In the genomic region with DNA sequence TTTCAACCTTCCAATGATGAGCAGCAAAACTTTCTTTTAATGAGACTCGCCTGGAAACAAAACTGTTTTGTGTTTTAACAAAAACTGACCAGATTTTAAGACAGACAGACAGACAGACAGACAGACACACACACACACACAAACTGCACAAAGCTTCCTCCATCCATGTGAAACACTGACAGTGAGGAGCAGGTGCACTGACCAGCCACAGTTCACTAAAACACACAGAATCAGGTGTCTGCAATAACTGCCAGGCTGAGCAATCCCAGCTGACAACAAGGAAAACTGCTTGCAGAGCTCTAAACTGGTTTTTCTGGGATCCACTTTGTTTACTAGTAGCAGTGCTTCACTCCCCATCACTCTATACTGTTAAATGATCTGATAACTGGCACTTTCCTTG, we compare ENCODE assay signal across 19 mouse cellular contexts.
DNase-seq lines count a peak whose midpoint lies in the region; ATAC-seq and TF ChIP-seq lines count a peak whose summit lies in the region.
"Had no signal": no experiment of that assay in that cellular context is flagged by ENCODE, and none has a peak within 500 bp of the region (broad histone marks: within the 10 kb centered on the region; RNA-seq: fewer than 3 reads in every experiment).

No protein-coding gene starts in this region.

- DNase-seq in forebrain, embryonic 14.5 days (ENCODE audit: low spot score): no peak
- DNase-seq in forebrain, embryonic 10.5 days (ENCODE audit: extremely low spot score, low spot score): no peak
- DNase-seq in hindbrain, embryonic 11.5 days (ENCODE audit: low spot score): no peak
- DNase-seq in lung, postnatal 25 days (ENCODE audit: low spot score): no peak
- DNase-seq: adrenal gland, postnatal 36 days; cerebellum, postnatal 14 days; gastrocnemius, postnatal 25 days; kidney, adult 18-20 months; lung, postnatal 4 days; retina, postnatal 1 day; thymus, postnatal 14 days had no signal

- H3K36me3 ChIP-seq in forebrain, embryonic 14.5 days (ENCODE audit: control insufficient read depth, insufficient read depth, low read length): no peaks in the 10 kb centered on the region
- H3K36me3 ChIP-seq in forebrain, embryonic 10.5 days (replicated peaks): peaks cover 7% of the 10 kb centered on the region
- H3K36me3 ChIP-seq in hindbrain, embryonic 13.5 days: no peaks in the 10 kb centered on the region
- no peaks in the 10 kb centered on the region for H3K36me3 ChIP-seq in hindbrain, embryonic 11.5 days (ENCODE audit: control insufficient read depth, insufficient read depth, low read length)
- peaks cover 2% of the 10 kb centered on the region; the same call in 1 of the 2 replicates for H3K36me3 ChIP-seq in lung, embryonic 16.5 days (ENCODE audit: control insufficient read depth, insufficient read depth, low read length)
- no peaks in the 10 kb centered on the region for H3K36me3 ChIP-seq in intestine, postnatal 0 days (ENCODE audit: control insufficient read depth, insufficient read depth)
- H3K36me3 ChIP-seq: limb, embryonic 12.5 days; liver, embryonic 15.5 days had no signal

- no peak overlapping the region for H3K4me3 ChIP-seq in forebrain, embryonic 14.5 days (ENCODE audit: low read depth, low read length)
- H3K4me3 ChIP-seq in forebrain, embryonic 10.5 days: no peak overlapping the region
- H3K4me3 ChIP-seq in hindbrain, embryonic 13.5 days: no peak overlapping the region
- no peak overlapping the region for H3K4me3 ChIP-seq in hindbrain, embryonic 11.5 days (ENCODE audit: low read depth, low read length)
- H3K4me3 ChIP-seq in lung, embryonic 16.5 days (ENCODE audit: low read length): no peak overlapping the region
- H3K4me3 ChIP-seq in intestine, postnatal 0 days (ENCODE audit: low read depth, low read length): no peak overlapping the region
- H3K4me3 ChIP-seq: erythroblast, embryonic 14.5 days; limb, embryonic 12.5 days; liver, embryonic 15.5 days had no signal

- H3K27ac ChIP-seq in forebrain, embryonic 14.5 days (ENCODE audit: low read depth, low read length): 0 out of 2 replicates have a peak overlapping the region, but pooled peaks have one; percentile 34
- no peak overlapping the region for H3K27ac ChIP-seq in forebrain, embryonic 10.5 days
- H3K27ac ChIP-seq in hindbrain, embryonic 13.5 days: peak overlapping the region; percentile 48; the same call in 1 of the 2 replicates
- H3K27ac ChIP-seq in hindbrain, embryonic 11.5 days (ENCODE audit: low read depth, low read length): no peak overlapping the region
- H3K27ac ChIP-seq in lung, embryonic 16.5 days (ENCODE audit: low read length): peak overlapping the region; percentile 3; the same call in 1 of the 2 replicates
- no peak overlapping the region for H3K27ac ChIP-seq in intestine, postnatal 0 days (ENCODE audit: low read depth, low read length)
- H3K27ac ChIP-seq: limb, embryonic 12.5 days; liver, embryonic 15.5 days had no signal

- no peak overlapping the region for H3K9ac ChIP-seq in forebrain, embryonic 14.5 days (ENCODE audit: low read length)
- no peak overlapping the region for H3K9ac ChIP-seq in hindbrain, embryonic 13.5 days
- H3K9ac ChIP-seq in hindbrain, embryonic 11.5 days (ENCODE audit: low read depth, low read length): no peak overlapping the region
- H3K9ac ChIP-seq in lung, embryonic 16.5 days (ENCODE audit: low read length): no peak overlapping the region
- no peak overlapping the region for H3K9ac ChIP-seq in intestine, postnatal 0 days (ENCODE audit: low read depth, low read length)
- H3K9ac ChIP-seq: limb, embryonic 12.5 days; liver, embryonic 15.5 days had no signal

- H3K4me1 ChIP-seq in forebrain, embryonic 14.5 days (ENCODE audit: control insufficient read depth, insufficient read depth, low read length): peaks cover 15% of the 10 kb centered on the region
- H3K4me1 ChIP-seq in forebrain, embryonic 10.5 days: peaks cover 24% of the 10 kb centered on the region
- H3K4me1 ChIP-seq in hindbrain, embryonic 13.5 days (replicated peaks): peaks cover 15% of the 10 kb centered on the region
- no peaks in the 10 kb centered on the region for H3K4me1 ChIP-seq in hindbrain, embryonic 11.5 days (replicated peaks; ENCODE audit: control insufficient read depth, insufficient read depth, low read length)
- peaks cover 40% of the 10 kb centered on the region for H3K4me1 ChIP-seq in lung, embryonic 16.5 days (replicated peaks; ENCODE audit: control insufficient read depth, insufficient read depth, low read length)
- peaks cover 12% of the 10 kb centered on the region; the same call in 1 of the 2 replicates for H3K4me1 ChIP-seq in intestine, postnatal 0 days (replicated peaks; ENCODE audit: control insufficient read depth, insufficient read depth, low read length)

- no peaks in the 10 kb centered on the region for H3K27me3 ChIP-seq in forebrain, embryonic 14.5 days (replicated peaks; ENCODE audit: control insufficient read depth, insufficient read depth, low read length)
- no peaks in the 10 kb centered on the region for H3K27me3 ChIP-seq in forebrain, embryonic 10.5 days (ENCODE audit: poor library complexity, severe bottlenecking)
- no peaks in the 10 kb centered on the region for H3K27me3 ChIP-seq in hindbrain, embryonic 13.5 days
- no peaks in the 10 kb centered on the region for H3K27me3 ChIP-seq in hindbrain, embryonic 11.5 days (ENCODE audit: control insufficient read depth, insufficient read depth, low read length)
- H3K27me3 ChIP-seq in lung, embryonic 16.5 days (ENCODE audit: control insufficient read depth, insufficient read depth, low read depth, low read length): no peaks in the 10 kb centered on the region
- H3K27me3 ChIP-seq in intestine, postnatal 0 days (replicated peaks; ENCODE audit: control insufficient read depth, insufficient read depth, low read length): no peaks in the 10 kb centered on the region
- H3K27me3 ChIP-seq: limb, embryonic 12.5 days; liver, embryonic 15.5 days had no signal

- H3K4me2 ChIP-seq in forebrain, embryonic 14.5 days (ENCODE audit: low read length): no peak overlapping the region
- no peak overlapping the region for H3K4me2 ChIP-seq in hindbrain, embryonic 13.5 days
- H3K4me2 ChIP-seq in hindbrain, embryonic 11.5 days (replicated peaks; ENCODE audit: low read depth, low read length): no peak overlapping the region
- no peak overlapping the region for H3K4me2 ChIP-seq in lung, embryonic 16.5 days (ENCODE audit: low read depth, low read length)
- H3K4me2 ChIP-seq in intestine, postnatal 0 days (replicated peaks; ENCODE audit: low read depth): no peak overlapping the region
- H3K4me2 ChIP-seq: limb, embryonic 12.5 days; liver, embryonic 15.5 days had no signal

- TF ChIP-seq CTCF in intestine, postnatal 0 days (IDR thresholded peaks at IDR 0.05; ENCODE audit: low read depth): no peak

- WGBS in forebrain, embryonic 14.5 days: 61% methylated on average over 1 of the region's 1 CpGs
- 75% methylated on average over 1 of the region's 1 CpGs for WGBS in forebrain, embryonic 10.5 days
- 76% methylated on average over 1 of the region's 1 CpGs for WGBS in hindbrain, embryonic 13.5 days
- WGBS in hindbrain, embryonic 11.5 days: 81% methylated on average over 1 of the region's 1 CpGs
- WGBS in lung, embryonic 16.5 days: 85% methylated on average over 1 of the region's 1 CpGs
- WGBS in intestine, postnatal 0 days: 72% methylated on average over 1 of the region's 1 CpGs

- ATAC-seq in forebrain, embryonic 14.5 days: no peak
- no peak for ATAC-seq in hindbrain, embryonic 13.5 days (ENCODE audit: low FRiP score)
- no peak for ATAC-seq in hindbrain, embryonic 11.5 days (ENCODE audit: low FRiP score)
- ATAC-seq in lung, embryonic 16.5 days (ENCODE audit: low read depth): no peak
- ATAC-seq in megakaryocyte-erythroid progenitor cell, adult 5-6 weeks (replicated peaks; ENCODE audit: low FRiP score, low TSS enrichment, poor library complexity, severe bottlenecking): 0 out of 2 replicates have a peak, but pooled peaks have one; percentile 32
- no peak for ATAC-seq in intestine, postnatal 0 days
- ATAC-seq: activated CD4-positive, CD25-positive, alpha-beta regulatory T cell, adult 4 months had no signal

- H3K9me3 ChIP-seq in forebrain, embryonic 14.5 days (replicated peaks; ENCODE audit: control insufficient read depth, low read length): no peaks in the 10 kb centered on the region
- H3K9me3 ChIP-seq in forebrain, embryonic 10.5 days: no peaks in the 10 kb centered on the region
- H3K9me3 ChIP-seq in hindbrain, embryonic 13.5 days: no peaks in the 10 kb centered on the region
- no peaks in the 10 kb centered on the region for H3K9me3 ChIP-seq in hindbrain, embryonic 11.5 days (ENCODE audit: control insufficient read depth, low read length)
- no peaks in the 10 kb centered on the region for H3K9me3 ChIP-seq in lung, embryonic 16.5 days (ENCODE audit: control insufficient read depth, low read length)
- no peaks in the 10 kb centered on the region for H3K9me3 ChIP-seq in intestine, postnatal 0 days (ENCODE audit: control insufficient read depth)
- H3K9me3 ChIP-seq: limb, embryonic 12.5 days; liver, embryonic 15.5 days had no signal

Comparison
In these comparisons a context has a peak if more than half of its experiments do, and no peak if none do; other contexts are left out.
1. H3K27ac ChIP-seq: peak in forebrain, embryonic 14.5 days (single experiment), hindbrain, embryonic 13.5 days (single experiment) and lung, embryonic 16.5 days (single experiment); none in forebrain, embryonic 10.5 days (single experiment), hindbrain, embryonic 11.5 days (single experiment) and intestine, postnatal 0 days (single experiment).